Mouse (Mus musculus) CH12.LX (cell line): ENCODE measurements around the gene Phb2. TPM values are rescaled to one million over a fixed set of nuclear protein-coding genes. Genes with fewer than 3 reads are reported as not detected.

Experiments used
- DNase-seq: peaks from one replicate; pipeline ENCODE4 v3.0.0-alpha.2; 2013; ENCODE audit errors: extremely low read depth
- H3K27ac ChIP-seq: 2 replicates; pipeline ENCODE4 v1.5.1; 2012; ENCODE audit warnings: low read depth, mild to moderate bottlenecking, control low read depth, moderate library complexity; ENCODE audit not compliant: insufficient read depth
- H3K27me3 ChIP-seq: replicated peaks from 2 replicates; pipeline ENCODE3; 2012; ENCODE audit warnings: inconsistent platforms
- H3K36me3 ChIP-seq, 2 experiments: replicated peaks in 1 of 2; 2 replicates each; pipeline versions ENCODE3 to v1.6.1; 2012; ENCODE audit warnings: inconsistent platforms in 1 of 2, low read length in 1 of 2, mild to moderate bottlenecking in 1 of 2, mixed read lengths in 1 of 2, moderate library complexity in 1 of 2; ENCODE audit not compliant: control insufficient read depth in 1 of 2, insufficient read depth in 1 of 2
- H3K4me1 ChIP-seq, 2 experiments: 2 replicates each; pipeline ENCODE4 v1.6.1; 2012; ENCODE audit warnings: inconsistent platforms in 1 of 2, moderate library complexity in 1 of 2; ENCODE audit not compliant: insufficient read depth in 2 of 2, control insufficient read depth in 1 of 2
- H3K4me2 ChIP-seq: 2 replicates; pipeline ENCODE4 v1.6.1; 2012; ENCODE audit warnings: low read depth, mild to moderate bottlenecking, control low read depth; ENCODE audit not compliant: poor library complexity, insufficient read depth, severe bottlenecking
- H3K4me3 ChIP-seq, 3 experiments: fragments of 150-350 bp in 1 of 3; sonication (generic) in 1 of 3; replicated peaks in 1 of 3; 2 replicates each; pipeline versions ENCODE3 to v1.5.1; 2011 to 2012; ENCODE audit warnings: low read depth in 2 of 3, low read length in 2 of 3, mild to moderate bottlenecking in 2 of 3, moderate library complexity in 2 of 3, control low read depth in 1 of 3, improper control_type of control experiment in 1 of 3, inconsistent platforms in 1 of 3, mixed read lengths in 1 of 3; ENCODE audit not compliant: poor library complexity in 1 of 3
- H3K79me2 ChIP-seq: replicated peaks from 2 replicates; pipeline ENCODE4 v1.6.1; 2012; ENCODE audit warnings: mild to moderate bottlenecking, moderate library complexity; ENCODE audit not compliant: control insufficient read depth, poor library complexity, insufficient read depth, severe bottlenecking; ENCODE audit errors: extremely low read depth
- H3K9ac ChIP-seq: 2 replicates; pipeline ENCODE4 v1.6.1; 2012; ENCODE audit warnings: low read depth, mild to moderate bottlenecking, control low read depth, moderate library complexity; ENCODE audit not compliant: insufficient read depth
- H3K9me3 ChIP-seq: replicated peaks from 2 replicates; pipeline ENCODE3; 2012; ENCODE audit warnings: low read length, inconsistent platforms, mixed read lengths
- BHLHE40 ChIP-seq: IDR thresholded peaks from 2 replicates; pipeline ENCODE4 v1.6.1; 2011; ENCODE audit warnings: mild to moderate bottlenecking, low read depth, low read length, improper control_type of control experiment
- ELF1 ChIP-seq: IDR thresholded peaks from 2 replicates; pipeline ENCODE4 v1.6.1; 2014; ENCODE audit warnings: low read depth, mild to moderate bottlenecking, inconsistent platforms, low read length, improper control_type of control experiment
- EP300 ChIP-seq: IDR thresholded peaks from 2 replicates; pipeline ENCODE4 v1.6.1; 2011; ENCODE audit warnings: low read length, improper control_type of control experiment
- IRF4 ChIP-seq: IDR thresholded peaks from 2 replicates; pipeline ENCODE4 v1.6.1; 2014; ENCODE audit warnings: low read depth, mild to moderate bottlenecking, inconsistent platforms, low read length, improper control_type of control experiment
- JUN ChIP-seq: IDR thresholded peaks from 2 replicates; pipeline ENCODE4 v1.6.1; 2011; ENCODE audit warnings: low read depth, mild to moderate bottlenecking, low read length, improper control_type of control experiment, moderate library complexity; ENCODE audit not compliant: insufficient read depth
- MYC ChIP-seq: IDR thresholded peaks from 2 replicates; pipeline ENCODE4 v1.6.1; 2011; ENCODE audit warnings: low read depth, mild to moderate bottlenecking, improper control_type of control experiment, low read length
- NELFE ChIP-seq: IDR thresholded peaks from 2 replicates; pipeline ENCODE4 v1.6.1; 2011; ENCODE audit warnings: low read depth, low read length, improper control_type of control experiment
- PAX5 ChIP-seq: IDR thresholded peaks from 2 replicates; pipeline ENCODE4 v1.6.1; 2012; ENCODE audit warnings: low read length, inconsistent platforms, mixed read lengths
- RCOR1 ChIP-seq: conservative IDR thresholded peaks from 2 replicates; pipeline ENCODE4 v1.6.1; 2012; ENCODE audit warnings: low read depth, mild to moderate bottlenecking, inconsistent platforms, low read length, improper control_type of control experiment
- SIN3A ChIP-seq: IDR thresholded peaks from 2 replicates; pipeline ENCODE4 v1.6.1; 2012; ENCODE audit warnings: low read length, improper control_type of control experiment, inconsistent platforms
- SMC3 ChIP-seq: IDR thresholded peaks from 2 replicates; pipeline ENCODE4 v1.6.1; 2011; ENCODE audit warnings: low read depth, low read length, improper control_type of control experiment
- TBP ChIP-seq: conservative IDR thresholded peaks from 2 replicates; pipeline ENCODE4 v1.6.1; 2011; ENCODE audit warnings: low read depth, low read length, improper control_type of control experiment
- UBTF ChIP-seq: IDR thresholded peaks from 2 replicates; pipeline ENCODE4 v1.6.1; 2012; ENCODE audit warnings: low read depth, mild to moderate bottlenecking, inconsistent platforms, low read length, improper control_type of control experiment, moderate library complexity
- ZKSCAN1 ChIP-seq: IDR thresholded peaks from 2 replicates; pipeline ENCODE4 v1.6.1; 2012; ENCODE audit warnings: low read depth, inconsistent platforms, low read length, improper control_type of control experiment, borderline replicate concordance
- ZNF384 ChIP-seq: IDR thresholded peaks from 2 replicates; pipeline ENCODE4 v1.6.1; 2012; ENCODE audit warnings: low read depth, low read length, improper control_type of control experiment, inconsistent platforms
- dilution Hi-C: fragments of 300-500 bp; cut with MboI; formaldehyde crosslinking; loops from 2 replicates; pipeline ENCODE4 v1.14.3; 2020; ENCODE audit warnings: low sequenced_read_pairs; ENCODE audit not compliant: extremely low pct_unique_long_range_greater_than_20kb, extremely low pct_ligation_motif_present
- in situ Hi-C: fragments of 300-500 bp; cut with MboI; formaldehyde crosslinking; loops from 3 replicates; pipeline ENCODE4 v1.14.3; 2019; ENCODE audit warnings: low sequenced_read_pairs, low pct_ligation_motif_present, low pct_unique_long_range_greater_than_20kb, mixed read lengths
- polyA plus RNA-seq: library from polyadenylated mRNA; unstranded; fragments of >175 nt; gene quantifications from 2 replicates; pipeline ENCODE4 v1.2.1, GENCODE M21; 2012; ENCODE audit warnings: low read depth; ENCODE audit not compliant: insufficient read length
- total RNA-seq, 2 experiments: library from RNA; depleted of rRNA; stranded (reverse); fragments of 300-350 nt in 1 of 2; fragments of >200 nt in 1 of 2; gene quantifications; 2 replicates each; pipeline ENCODE4 v1.2.3; 2012 to 2014

Gene Phb2
- total and polyA plus RNA-seq, 3 experiments, result 380 to 694 (median 440) TPM

- Histone ChIP-seq H3K9ac (no peak overlapping the region), H3K4me1 (peaks cover 26 to 68% of the 10 kb centered on the region in 2 experiments), H3K27me3 (no peaks in the 10 kb centered on the region), H3K9me3 (no peaks in the 10 kb centered on the region), H3K4me2 (no peak overlapping the region), H3K79me2 (no peaks in the 10 kb centered on the region), H3K27ac (no peak overlapping the region), H3K4me3 (no peak overlapping the region), H3K36me3 (peaks cover 33 to 39% of the 10 kb centered on the region in 2 experiments)
- TF ChIP-seq BHLHE40 (no peak), TBP (no peak), IRF4 (no peak), ZNF384 (no peak), RCOR1 (no peak), JUN (no peak), PAX5 (no peak)
- dilution Hi-C loops (no loop called here), in situ Hi-C loops (no loop called here)
- no peak for DNase-seq
These were observed 30.8 kb downstream of the Phb2 start for GRCm38 (mm10) chr6:124742839-124743514.

DNA sequence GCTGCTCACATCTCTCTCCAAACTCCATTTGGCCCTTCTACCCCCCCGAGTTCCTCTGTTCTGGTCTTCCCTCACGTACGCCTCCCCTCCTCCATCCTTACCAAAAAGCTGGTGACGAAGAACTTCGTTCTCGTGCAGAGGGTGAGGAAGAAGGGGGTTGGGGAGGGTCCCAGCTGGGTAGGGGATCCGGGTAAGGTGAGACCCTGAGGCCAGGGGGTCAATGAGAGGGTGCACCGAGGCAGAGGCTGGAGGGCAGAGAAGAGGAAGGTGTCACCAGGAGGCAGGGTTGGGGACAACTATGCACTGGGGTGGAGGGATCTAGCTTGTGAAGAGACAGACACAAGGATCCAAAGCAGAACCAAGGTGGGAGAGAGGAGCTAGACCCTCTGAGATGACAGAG lies 31.5 kb downstream of the Phb2 start:
- in situ Hi-C loops, result no loop called here
- no peaks in the 10 kb centered on the region for H3K79me2 ChIP-seq
- no peak overlapping the region for H3K27ac ChIP-seq
- H3K4me3 ChIP-seq, result no peak overlapping the region
- H3K9ac ChIP-seq, result no peak overlapping the region
- dilution Hi-C loops, result no loop called here
- no peak for TF ChIP-seq ZKSCAN1
- no peak for TF ChIP-seq EP300
- no peak for TF ChIP-seq SMC3
- TF ChIP-seq, all 38 proteins: peak for 0
- H3K4me1 ChIP-seq, result peaks cover 26 to 61% of the 10 kb centered on the region in 2 experiments
- no peak for DNase-seq
- no peaks in the 10 kb centered on the region for H3K27me3 ChIP-seq
- H3K36me3 ChIP-seq, result peaks cover 35 to 44% of the 10 kb centered on the region in 2 experiments
- H3K4me2 ChIP-seq, result no peak overlapping the region
- no peaks in the 10 kb centered on the region for H3K9me3 ChIP-seq

GRCm38 (mm10) chr6:124744755-124745321 lies 32.7 kb downstream of the Phb2 start:
- Histone ChIP-seq H3K4me3 (peak overlapping the region; percentile 42 to 63 (median 42)), H3K9me3 (no peaks in the 10 kb centered on the region), H3K4me2 (peak overlapping the region; percentile 67), H3K4me1 (peaks cover 17 to 49% of the 10 kb centered on the region in 2 experiments), H3K27ac (peak overlapping the region; percentile 26; the same call in 1 of the 2 replicates), H3K79me2 (no peaks in the 10 kb centered on the region), H3K36me3 (peaks cover 38 to 54% of the 10 kb centered on the region in 2 experiments), H3K27me3 (no peaks in the 10 kb centered on the region), H3K9ac (peak overlapping the region; percentile 67)
- dilution Hi-C loops (no loop called here), in situ Hi-C loops (no loop called here)
- DNase-seq, result no peak
- no peak for TF ChIP-seq SIN3A
- TF ChIP-seq ZNF384, result no peak
- TF ChIP-seq JUN, result no peak
- TF ChIP-seq UBTF, result 0 out of 2 replicates have a peak, but pooled peaks have one; percentile 26
- TF ChIP-seq BHLHE40, result peak; percentile 49; the same call in 1 of the 2 replicates
- TF ChIP-seq NELFE, result no peak
- TF ChIP-seq ELF1, result no peak
- no peak for TF ChIP-seq MYC
